29 mouse cellular contexts compared by ENCODE assay signal in the genomic region with DNA sequence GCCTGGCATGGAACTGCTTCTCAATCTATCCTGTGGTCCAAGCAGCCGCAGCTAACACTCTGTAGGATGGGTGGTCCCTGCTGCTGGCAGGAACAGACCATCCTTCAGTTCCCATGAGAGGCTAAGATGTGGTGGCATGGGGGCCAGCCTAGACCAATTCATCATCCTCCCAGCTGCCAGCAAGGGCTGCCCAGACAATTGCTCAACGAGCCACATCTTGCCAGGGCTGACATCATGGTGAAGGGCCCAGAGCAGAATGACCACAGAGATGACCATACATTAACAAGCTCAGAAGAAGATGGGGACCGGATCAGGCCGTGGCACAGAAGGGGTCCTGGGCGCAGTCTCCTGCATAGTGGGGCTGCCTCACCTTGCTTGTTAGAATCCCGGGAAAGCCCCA. TPM values are rescaled to one million over a fixed set of nuclear protein-coding genes. Genes with fewer than 3 reads are reported as not detected.
DNase-seq lines count a peak whose midpoint lies in the region; ATAC-seq and TF ChIP-seq lines count a peak whose summit lies in the region.
"Had no signal": no experiment of that assay in that cellular context is flagged by ENCODE, and none has a peak within 500 bp of the region (broad histone marks: within the 10 kb centered on the region; RNA-seq: fewer than 3 reads in every experiment).

No protein-coding gene starts in this region.

- H3K79me3 ChIP-seq in C2C12 (ENCODE audit: low read depth) = no peaks in the 10 kb centered on the region

- H3ac ChIP-seq in C2C12 (ENCODE audit: control insufficient read depth, insufficient read length, low read depth) (no peak overlapping the region), myocyte (ENCODE audit: control insufficient read depth, insufficient read length) (no peak overlapping the region)

- H3K9ac ChIP-seq in hindbrain, embryonic 16.5 days (ENCODE audit: low read depth, low read length) = no peak overlapping the region
- H3K9ac ChIP-seq in intestine, embryonic 15.5 days = no peak overlapping the region
- H3K9ac ChIP-seq: embryonic facial prominence, embryonic 12.5 days; embryonic facial prominence, embryonic 15.5 days; forebrain, embryonic 12.5 days; heart, embryonic 12.5 days; heart, embryonic 15.5 days; hindbrain, embryonic 14.5 days had no signal

- TF ChIP-seq POLR2A in myocyte (IDR thresholded peaks at IDR 0.05; ENCODE audit: insufficient read length, low read depth) = no peak

- H3K9me3 ChIP-seq in hindbrain, embryonic 10.5 days = no peaks in the 10 kb centered on the region
- no peaks in the 10 kb centered on the region for H3K9me3 ChIP-seq in hindbrain, embryonic 16.5 days (ENCODE audit: control insufficient read depth, low read length)
- H3K9me3 ChIP-seq in intestine, embryonic 15.5 days = no peaks in the 10 kb centered on the region
- H3K9me3 ChIP-seq: embryonic facial prominence, embryonic 12.5 days; embryonic facial prominence, embryonic 15.5 days; forebrain, embryonic 12.5 days; heart, embryonic 15.5 days had no signal

- no peak overlapping the region for H3K4me3 ChIP-seq in hindbrain, embryonic 10.5 days
- H3K4me3 ChIP-seq in hindbrain, embryonic 16.5 days (ENCODE audit: low read length) = no peak overlapping the region
- H3K4me3 ChIP-seq in C2C12 (ENCODE audit: insufficient read depth, poor library complexity, severe bottlenecking) = no peak overlapping the region
- no peak overlapping the region for H3K4me3 ChIP-seq in myocyte
- no peak overlapping the region for H3K4me3 ChIP-seq in intestine, embryonic 15.5 days (replicated peaks)
- H3K4me3 ChIP-seq: embryonic facial prominence, embryonic 12.5 days; embryonic facial prominence, embryonic 15.5 days; forebrain, embryonic 12.5 days; gastrocnemius, adult 2 months; heart, embryonic 12.5 days; heart, embryonic 15.5 days had no signal

- no peaks in the 10 kb centered on the region for H3K36me3 ChIP-seq in hindbrain, embryonic 10.5 days
- no peaks in the 10 kb centered on the region for H3K36me3 ChIP-seq in hindbrain, embryonic 16.5 days (ENCODE audit: control insufficient read depth, insufficient read depth, low read length)
- H3K36me3 ChIP-seq in C2C12 (ENCODE audit: control insufficient read depth, insufficient read depth) = no peaks in the 10 kb centered on the region
- no peaks in the 10 kb centered on the region for H3K36me3 ChIP-seq in myocyte (ENCODE audit: control insufficient read depth, insufficient read depth)
- H3K36me3 ChIP-seq in intestine, embryonic 15.5 days = no peaks in the 10 kb centered on the region
- H3K36me3 ChIP-seq: embryonic facial prominence, embryonic 12.5 days; embryonic facial prominence, embryonic 15.5 days; forebrain, embryonic 12.5 days; heart, embryonic 12.5 days; heart, embryonic 15.5 days had no signal

- H3K27me3 ChIP-seq in hindbrain, embryonic 10.5 days (ENCODE audit: insufficient read depth, poor library complexity, severe bottlenecking) = peaks cover 32% of the 10 kb centered on the region
- H3K27me3 ChIP-seq in hindbrain, embryonic 16.5 days (replicated peaks; ENCODE audit: control insufficient read depth, insufficient read depth, low read length) = no peaks in the 10 kb centered on the region; the same call in 1 of the 2 replicates
- H3K27me3 ChIP-seq in C2C12 (ENCODE audit: control insufficient read depth, insufficient read depth, insufficient read length) (peaks cover 4% of the 10 kb centered on the region), myocyte (ENCODE audit: control insufficient read depth, insufficient read depth, insufficient read length) (no peaks in the 10 kb centered on the region)
- no peaks in the 10 kb centered on the region for H3K27me3 ChIP-seq in intestine, embryonic 15.5 days (replicated peaks)
- H3K27me3 ChIP-seq: embryonic facial prominence, embryonic 15.5 days had no signal

- no peak for ATAC-seq in hindbrain, embryonic 16.5 days
- no peak for ATAC-seq in intestine, embryonic 15.5 days
- ATAC-seq: activated CD4-positive, CD25-positive, alpha-beta regulatory T cell, adult 4 months; forebrain, embryonic 16.5 days had no signal

- peaks cover 20% of the 10 kb centered on the region for H3K4me1 ChIP-seq in hindbrain, embryonic 10.5 days (replicated peaks)
- H3K4me1 ChIP-seq in hindbrain, embryonic 16.5 days (ENCODE audit: control insufficient read depth, insufficient read depth, low read depth, low read length) = no peaks in the 10 kb centered on the region
- no peaks in the 10 kb centered on the region for H3K4me1 ChIP-seq in intestine, embryonic 15.5 days (replicated peaks)
- H3K4me1 ChIP-seq: embryonic facial prominence, embryonic 15.5 days; heart, embryonic 12.5 days had no signal

- no peak for TF ChIP-seq CTCF in C2C12 (IDR thresholded peaks at IDR 0.05; ENCODE audit: control insufficient read depth, insufficient read depth, insufficient read length)

- peak; percentile 48 for DNase-seq in adrenal gland, adult 2 months
- DNase-seq in adrenal gland, adult 18-20 months (ENCODE audit: low spot score in 2 of 2) = no peak
- DNase-seq in hindbrain, embryonic 10.5 days (ENCODE audit: low spot score) = no peak
- no peak for DNase-seq in frontal cortex, postnatal 10 days (ENCODE audit: low spot score in 2 of 2)
- DNase-seq: adrenal gland, adult 8-10 months; cerebellum, adult 11 months; cerebellum, adult 8-10 months; cerebellum, postnatal 10 days; cerebellum, postnatal 36 days; gastrocnemius, adult 2 months; gastrocnemius, postnatal 14 days; heart, adult 11 months; heart, postnatal 10 days; heart, postnatal 36 days; kidney, adult 11 months; kidney, adult 8-10 months had no signal

- H3K27ac ChIP-seq in hindbrain, embryonic 10.5 days = 0 out of 2 replicates have a peak overlapping the region, but pooled peaks have one; percentile 10
- H3K27ac ChIP-seq in hindbrain, embryonic 16.5 days (ENCODE audit: low read depth, low read length) = no peak overlapping the region
- no peak overlapping the region for H3K27ac ChIP-seq in intestine, embryonic 15.5 days
- H3K27ac ChIP-seq: embryonic facial prominence, embryonic 12.5 days; embryonic facial prominence, embryonic 15.5 days; forebrain, embryonic 12.5 days; gastrocnemius, adult 2 months; heart, embryonic 15.5 days; hindbrain, embryonic 14.5 days had no signal

- no peak overlapping the region for H3K4me2 ChIP-seq in hindbrain, embryonic 16.5 days (ENCODE audit: low read length)
- peak overlapping the region; percentile 9 for H3K4me2 ChIP-seq in myocyte (ENCODE audit: low read depth)
- H3K4me2 ChIP-seq in intestine, embryonic 15.5 days (replicated peaks) = no peak overlapping the region
- H3K4me2 ChIP-seq: embryonic facial prominence, embryonic 12.5 days; embryonic facial prominence, embryonic 15.5 days; forebrain, embryonic 12.5 days; heart, embryonic 12.5 days; heart, embryonic 15.5 days; hindbrain, embryonic 14.5 days had no signal

- H3K79me2 ChIP-seq in C2C12 (ENCODE audit: control insufficient read depth, insufficient read depth) (no peaks in the 10 kb centered on the region), myocyte (ENCODE audit: control insufficient read depth, insufficient read depth) (no peaks in the 10 kb centered on the region)

- 88% methylated on average over 6 of the region's 6 CpGs for WGBS in hindbrain, embryonic 10.5 days
- 79% methylated on average over 6 of the region's 6 CpGs for WGBS in hindbrain, embryonic 16.5 days
- WGBS in intestine, embryonic 15.5 days = 83% methylated on average over 6 of the region's 6 CpGs

RNA-seq across cellular contexts. Expression of a gene that starts 21.7 kb away (rescaled TPM):
- 1 to 10 TPM; 3.8 to 5.7 TPM for total RNA-seq in adrenal gland, adult 2 months (2021)
- 7.8 and 8.7 TPM in 2 replicates for polyA plus RNA-seq in adrenal gland, adult 2 months (2012; rRNA removed)
- 1 to 10 TPM; 4.6 to 5.0 TPM for total RNA-seq in adrenal gland, adult 18-20 months (2021)
- 138 and 165 TPM in 2 replicates for polyA plus RNA-seq in hindbrain, embryonic 10.5 days (2016; fragmentation: Nextera tagmentation; extraction: Ambion mirVana)
- polyA plus RNA-seq in hindbrain, embryonic 16.5 days (2015; fragmentation: Nextera tagmentation; extraction: Ambion mirVana) = 20.6 and 22.0 TPM in 2 replicates
- 69.8 TPM for polyA plus RNA-seq in C2C12 (2012; fragmentation: generic; extraction: Trizol)
- 11.2 TPM for polyA plus RNA-seq in myocyte (2012; fragmentation: generic; extraction: Trizol)
- polyA plus RNA-seq in intestine, embryonic 15.5 days (2015; fragmentation: Nextera tagmentation; extraction: Ambion mirVana) = 88.4 and 88.8 TPM in 2 replicates

RNA-seq across cellular contexts. Expression of a gene that starts 36.6 kb away (rescaled TPM):
- total RNA-seq in adrenal gland, adult 2 months (2021) = 10 to 100 TPM in 1 of 2 experiments, 1 to 10 TPM in 1; 7.2 to 27.6 TPM
- polyA plus RNA-seq in adrenal gland, adult 2 months (2012; rRNA removed) = 14.9 and 33.6 TPM in 2 replicates
- 10 to 100 TPM; 12.3 to 21.3 TPM for total RNA-seq in adrenal gland, adult 18-20 months (2021)
- 2.8 and 4.7 TPM in 2 replicates for polyA plus RNA-seq in hindbrain, embryonic 10.5 days (2016; fragmentation: Nextera tagmentation; extraction: Ambion mirVana)
- polyA plus RNA-seq in hindbrain, embryonic 16.5 days (2015; fragmentation: Nextera tagmentation; extraction: Ambion mirVana) = 18.3 and 20.5 TPM in 2 replicates
- polyA plus RNA-seq in C2C12 (2012; fragmentation: generic; extraction: Trizol) = 2.6 TPM
- polyA plus RNA-seq in myocyte (2012; fragmentation: generic; extraction: Trizol) = 4.9 TPM
- polyA plus RNA-seq in intestine, embryonic 15.5 days (2015; fragmentation: Nextera tagmentation; extraction: Ambion mirVana) = 1.3 and 2.5 TPM in 2 replicates
- polyA plus RNA-seq: activated CD4-positive, CD25-positive, alpha-beta regulatory T cell, adult 4 months had no signal

RNA-seq across cellular contexts. Expression of a gene that starts 57.1 kb away (rescaled TPM):
- not detected for total RNA-seq in adrenal gland, adult 2 months (2021)
- polyA plus RNA-seq in adrenal gland, adult 2 months (2012; rRNA removed) = 3.4 and 10.8 TPM in 2 replicates
- total RNA-seq in adrenal gland, adult 18-20 months (2021) = not detected
- 3.2 and 4.0 TPM in 2 replicates for polyA plus RNA-seq in hindbrain, embryonic 10.5 days (2016; fragmentation: Nextera tagmentation; extraction: Ambion mirVana)
- 6.5 and 7.9 TPM in 2 replicates for polyA plus RNA-seq in hindbrain, embryonic 16.5 days (2015; fragmentation: Nextera tagmentation; extraction: Ambion mirVana)
- 2.3 TPM for polyA plus RNA-seq in C2C12 (2012; fragmentation: generic; extraction: Trizol)
- polyA plus RNA-seq in myocyte (2012; fragmentation: generic; extraction: Trizol) = 1.9 TPM
- 2.0 and 2.2 TPM in 2 replicates for polyA plus RNA-seq in intestine, embryonic 15.5 days (2015; fragmentation: Nextera tagmentation; extraction: Ambion mirVana)
- total RNA-seq: gastrocnemius, adult 2 months; gastrocnemius, postnatal 14 days; gastrocnemius, postnatal 4 days had no signal
- polyA plus RNA-seq: activated CD4-positive, CD25-positive, alpha-beta regulatory T cell, adult 4 months; heart, embryonic 12.5 days had no signal

RNA-seq across cellular contexts. Expression of a gene that starts 57.2 kb away (rescaled TPM):
- total RNA-seq in adrenal gland, adult 2 months (2021) = 1,000 to 10,000 TPM; 1,249 to 1,840 TPM
- 508 and 556 TPM in 2 replicates for polyA plus RNA-seq in adrenal gland, adult 2 months (2012; rRNA removed)
- total RNA-seq in adrenal gland, adult 18-20 months (2021) = 1,000 to 10,000 TPM; 1,414 to 1,997 TPM
- 921 and 1,059 TPM in 2 replicates for polyA plus RNA-seq in hindbrain, embryonic 10.5 days (2016; fragmentation: Nextera tagmentation; extraction: Ambion mirVana)
- 1,225 and 1,379 TPM in 2 replicates for polyA plus RNA-seq in hindbrain, embryonic 16.5 days (2015; fragmentation: Nextera tagmentation; extraction: Ambion mirVana)
- polyA plus RNA-seq in C2C12 (2012; fragmentation: generic; extraction: Trizol) = 1,270 TPM
- 1,903 TPM for polyA plus RNA-seq in myocyte (2012; fragmentation: generic; extraction: Trizol)
- 1,472 and 1,529 TPM in 2 replicates for polyA plus RNA-seq in intestine, embryonic 15.5 days (2015; fragmentation: Nextera tagmentation; extraction: Ambion mirVana)

RNA-seq across cellular contexts. Expression of a gene that starts 57.5 kb away (rescaled TPM):
- 100 to 1,000 TPM in 1 of 2 experiments, 10 to 100 TPM in 1; 73.1 to 136 TPM for total RNA-seq in adrenal gland, adult 2 months (2021)
- polyA plus RNA-seq in adrenal gland, adult 2 months (2012; rRNA removed) = 145 and 176 TPM in 2 replicates
- total RNA-seq in adrenal gland, adult 18-20 months (2021) = 100 to 1,000 TPM in 1 of 2 experiments, 10 to 100 TPM in 1; 87.1 to 118 TPM
- polyA plus RNA-seq in hindbrain, embryonic 10.5 days (2016; fragmentation: Nextera tagmentation; extraction: Ambion mirVana) = 312 and 362 TPM in 2 replicates
- polyA plus RNA-seq in hindbrain, embryonic 16.5 days (2015; fragmentation: Nextera tagmentation; extraction: Ambion mirVana) = 118 and 124 TPM in 2 replicates
- polyA plus RNA-seq in C2C12 (2012; fragmentation: generic; extraction: Trizol) (240 TPM), myocyte (2012; fragmentation: generic; extraction: Trizol) (122 TPM)
- polyA plus RNA-seq in intestine, embryonic 15.5 days (2015; fragmentation: Nextera tagmentation; extraction: Ambion mirVana) = 235 and 246 TPM in 2 replicates
